Mouse (Mus musculus) splenic B cell, adult 2 months (primary cell): ENCODE data around the gene Eif3g.

Experiments
- DNase-seq: peaks from one replicate; pipeline ENCODE4 v3.0.0-alpha.2; 2011; ENCODE audit warnings: low read depth, low spot score
- H3K27me3 ChIP-seq: 2 replicates; pipeline ENCODE4 v1.6.1; 2012; ENCODE audit warnings: mild to moderate bottlenecking, low read length, moderate library complexity, mixed read lengths; ENCODE audit not compliant: control insufficient read depth, poor library complexity, insufficient read depth, severe bottlenecking
- H3K36me3 ChIP-seq: 2 replicates; pipeline ENCODE4 v1.6.1; 2012; ENCODE audit warnings: mild to moderate bottlenecking, low read length, moderate library complexity, mixed read lengths; ENCODE audit not compliant: control insufficient read depth, poor library complexity, insufficient read depth, severe bottlenecking

Gene Eif3g

GRCm38 (mm10) chr9:20898511-20899073 is at the start of gene Eif3g:
TSS of gene Eif3g (minus strand) at chr9:20898623.
- Histone ChIP-seq H3K36me3 (peaks cover 13% of the 10 kb centered on the region), H3K27me3 (no peaks in the 10 kb centered on the region)
- DNase-seq, result peak; percentile 92

- H3K36me3 ChIP-seq, result no peaks in the 10 kb centered on the region; the same call in 1 of the 2 replicates
- no peaks in the 10 kb centered on the region for H3K27me3 ChIP-seq
- no peak for DNase-seq
Measured at GRCm38 (mm10) chr9:20946066-20946880, 47.9 kb upstream of the Eif3g start.

- no peak for DNase-seq
- Histone ChIP-seq H3K27me3 (no peaks in the 10 kb centered on the region), H3K36me3 (peaks cover 9% of the 10 kb centered on the region; the same call in 1 of the 2 replicates)
Measured at GRCm38 (mm10) chr9:20944697-20945370, 46.4 kb upstream of the Eif3g start.

- DNase-seq, result no peak
- Histone ChIP-seq H3K27me3 (no peaks in the 10 kb centered on the region), H3K36me3 (peaks cover 9% of the 10 kb centered on the region; the same call in 1 of the 2 replicates)
Measured at GRCm38 (mm10) chr9:20943911-20944310, 45.5 kb upstream of the Eif3g start.

GRCm38 (mm10) chr9:20943396-20943795 is 45.0 kb upstream of the Eif3g start:
- no peak for DNase-seq
- H3K36me3 ChIP-seq, result peaks cover 9% of the 10 kb centered on the region; the same call in 1 of the 2 replicates
- H3K27me3 ChIP-seq, result no peaks in the 10 kb centered on the region

GRCm38 (mm10) chr9:20923258-20923657 is 24.8 kb upstream of the Eif3g start:
- Histone ChIP-seq H3K27me3 (no peaks in the 10 kb centered on the region), H3K36me3 (peaks cover 17% of the 10 kb centered on the region)
- DNase-seq, result no peak

- no peaks in the 10 kb centered on the region for H3K27me3 ChIP-seq
- peaks cover 4% of the 10 kb centered on the region for H3K36me3 ChIP-seq
- peak; percentile 66 for DNase-seq
Measured at GRCm38 (mm10) chr9:20916160-20916559, 17.7 kb upstream of the Eif3g start.

- H3K27me3 ChIP-seq, result no peaks in the 10 kb centered on the region
- no peak for DNase-seq
Measured at GRCm38 (mm10) chr9:20909948-20910347, 11.5 kb upstream of the Eif3g start.

GRCm38 (mm10) chr9:20902174-20902491 is 3.7 kb upstream of the Eif3g start:
- no peaks in the 10 kb centered on the region for H3K36me3 ChIP-seq
- no peaks in the 10 kb centered on the region for H3K27me3 ChIP-seq
- DNase-seq, result no peak

More at GRCm38 (mm10) chr9:20909948-20910347, 11.5 kb upstream of the Eif3g start:
- peaks cover 16% of the 10 kb centered on the region for H3K36me3 ChIP-seq

GRCm38 (mm10) chr9:20901466-20902173 is 3.2 kb upstream of the Eif3g start:
- peak; percentile 83 for DNase-seq
- no peaks in the 10 kb centered on the region for H3K27me3 ChIP-seq
- H3K36me3 ChIP-seq, result peaks cover 2% of the 10 kb centered on the region; the same call in 1 of the 2 replicates

GRCm38 (mm10) chr9:20897736-20898510 is 500 bp downstream of the Eif3g start:
- no peaks in the 10 kb centered on the region for H3K27me3 ChIP-seq
- DNase-seq, result no peak

GRCm38 (mm10) chr9:20895382-20895781 is 3.0 kb downstream of the Eif3g start:
- peaks cover 13% of the 10 kb centered on the region for H3K36me3 ChIP-seq
- no peak for DNase-seq
- H3K27me3 ChIP-seq, result no peaks in the 10 kb centered on the region

More at GRCm38 (mm10) chr9:20897736-20898510, 500 bp downstream of the Eif3g start:
- H3K36me3 ChIP-seq, result peaks cover 13% of the 10 kb centered on the region

- Histone ChIP-seq H3K27me3 (no peaks in the 10 kb centered on the region), H3K36me3 (peaks cover 13% of the 10 kb centered on the region)
- DNase-seq, result no peak
Measured at GRCm38 (mm10) chr9:20894629-20895028, 3.8 kb downstream of the Eif3g start.
